ENCODE assay signal across 1 mouse cellular context in genomic region chr6:87778294-87779173, GRCm38 (mm10).
TF ChIP-seq lines count a peak whose summit lies in the region.

No protein-coding gene starts in this region.

TF ChIP-seq in MEL, 35 proteins besides CTCF, POLR2A, EP300 and RAD21 (continued from another document):
- TF ChIP-seq TCF12 (IDR thresholded peaks at IDR 0.05; ENCODE audit: low read depth, low read length) (0 out of 2 replicates have a peak, but pooled peaks have one; percentile 8), ETS1 (IDR thresholded peaks at IDR 0.05; ENCODE audit: low read depth, low read length) (0 out of 2 replicates have a peak, but pooled peaks have one; percentile 18), BHLHE40 (IDR thresholded peaks at IDR 0.05; ENCODE audit: borderline replicate concordance, low read depth, low read length) (no peak), POLR2AphosphoS2 (IDR thresholded peaks at IDR 0.05; ENCODE audit: low read length) (no peak), HCFC1 (IDR thresholded peaks at IDR 0.05; ENCODE audit: low read depth, low read length) (no peak), UBTF (IDR thresholded peaks at IDR 0.05; ENCODE audit: borderline replicate concordance, insufficient read depth, low read depth, low read length) (no peak), MAX (IDR thresholded peaks at IDR 0.05; ENCODE audit: low read length) (no peak), MEF2A (IDR thresholded peaks at IDR 0.05; ENCODE audit: extremely low read depth, insufficient replicate concordance, low read depth, low read length, poor library complexity, severe bottlenecking) (no peak), KAT2A (conservative IDR thresholded peaks at IDR 0.05; ENCODE audit: low read depth, low read length) (no peak), POLR2AphosphoS5 (IDR thresholded peaks at IDR 0.05; ENCODE audit: borderline replicate concordance, low read depth, low read length) (no peak), TBP (IDR thresholded peaks at IDR 0.05; ENCODE audit: low read depth, low read length) (no peak), GATA1 (IDR thresholded peaks at IDR 0.05; ENCODE audit: low read depth, low read length) (peak; percentile 27; the same call in 1 of the 2 replicates), GABPA (IDR thresholded peaks at IDR 0.05; ENCODE audit: low read depth, low read length) (no peak), MYB (IDR thresholded peaks at IDR 0.05; ENCODE audit: low read depth, low read length) (no peak), TAL1 (IDR thresholded peaks at IDR 0.05; ENCODE audit: low read length) (no peak)
